Mouse (Mus musculus) ovary, postnatal 14 days (tissue): ENCODE measurements at regions not wholly inside any gene's neighbourhood (a gene's known extent, or its start where the extent isn't known, plus 50 kb on each side); places are given as distances from the start of the nearest gene placed in this dataset.
"Not testable (repeated sequence)": the region's sequence is repeated elsewhere in the genome, so short reads cannot be mapped to it uniquely, and the experiment has no call there.

ENCODE experiments used
- DNase-seq: peaks from one replicate; pipeline ENCODE4 v3.0.0; 2022; ENCODE audit warnings: low spot score

DNA sequence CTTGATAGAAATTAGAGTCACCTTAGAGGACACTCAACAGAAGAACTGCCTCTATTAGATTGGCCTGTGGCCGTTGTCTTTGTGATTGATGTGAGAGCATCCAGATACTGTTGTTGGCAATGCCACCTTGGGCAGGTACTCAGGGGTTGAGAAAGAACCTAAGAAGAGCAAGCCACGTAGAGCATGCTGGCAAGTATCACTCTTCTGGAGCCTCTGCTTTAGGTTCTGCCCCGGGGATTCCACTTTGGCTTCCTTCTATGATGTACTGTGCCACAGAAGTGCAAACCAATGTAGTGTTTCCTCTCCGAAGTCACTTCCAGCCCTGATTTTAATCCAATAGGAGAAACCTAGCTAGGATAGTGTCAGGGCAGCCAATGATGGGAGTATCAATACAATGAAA, 98.3 kb upstream of the Fam84a start:
- DNase-seq: no peak

DNA sequence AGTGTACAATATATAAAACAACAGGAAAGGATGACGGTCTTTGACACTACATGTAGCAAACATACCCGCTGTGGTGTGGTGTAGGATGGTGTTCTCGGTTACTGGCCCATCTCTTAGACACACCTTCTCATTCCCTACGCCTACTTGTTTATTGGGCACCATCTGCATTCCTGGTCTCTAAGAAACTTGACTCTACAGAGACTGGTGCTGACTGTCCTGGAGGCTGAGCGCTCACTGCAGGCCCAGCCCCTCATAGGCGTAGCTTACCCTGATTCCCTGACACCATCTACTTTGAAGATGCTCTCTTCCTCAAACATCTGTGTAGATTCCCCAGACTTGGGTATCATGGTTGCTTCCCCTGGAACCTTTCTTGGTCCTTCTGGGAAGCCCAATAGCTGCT, 90.9 kb upstream of the Fam84a start:
- not testable (repeated sequence) for DNase-seq

DNA sequence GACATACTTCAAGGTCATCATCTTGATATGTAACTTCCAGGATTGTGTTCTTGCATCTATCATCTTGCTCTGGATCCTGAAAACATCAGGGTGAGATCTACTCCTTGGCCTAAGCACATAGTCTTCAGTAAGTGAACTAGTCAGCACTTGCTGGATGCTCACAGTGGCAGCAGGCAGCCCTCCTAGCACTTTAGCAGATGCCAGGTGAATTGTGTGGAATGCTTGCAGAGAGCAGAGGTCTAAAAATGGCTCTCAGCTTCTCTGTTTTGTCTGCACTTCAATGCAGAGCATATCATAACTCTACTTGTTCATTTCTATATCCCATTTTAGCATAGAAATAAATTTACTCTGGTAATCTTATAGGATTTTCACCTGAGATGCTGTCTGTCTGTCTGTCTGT, 85.8 kb upstream of the Fam84a start:
- DNase-seq: no peak

DNA sequence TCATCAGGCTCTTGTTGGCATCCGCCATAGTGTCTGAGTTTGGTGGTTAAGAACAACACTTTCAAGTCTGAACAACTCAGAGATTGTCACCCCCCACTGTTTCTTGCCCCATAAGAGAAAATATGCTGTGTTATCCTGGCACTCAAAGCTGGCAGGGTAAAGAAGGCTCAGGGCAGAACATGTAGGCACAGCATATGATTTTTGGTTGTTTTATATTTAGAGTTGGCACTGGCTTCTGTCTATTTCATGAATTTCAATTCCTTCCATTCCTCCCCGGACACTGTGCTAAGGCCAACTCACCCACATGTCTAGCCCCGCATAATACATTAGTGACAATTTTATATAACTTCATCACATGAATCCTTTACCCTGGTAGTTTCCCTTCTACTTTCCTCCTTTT, 83.5 kb upstream of the Fam84a start:
- DNase-seq: no peak

DNA sequence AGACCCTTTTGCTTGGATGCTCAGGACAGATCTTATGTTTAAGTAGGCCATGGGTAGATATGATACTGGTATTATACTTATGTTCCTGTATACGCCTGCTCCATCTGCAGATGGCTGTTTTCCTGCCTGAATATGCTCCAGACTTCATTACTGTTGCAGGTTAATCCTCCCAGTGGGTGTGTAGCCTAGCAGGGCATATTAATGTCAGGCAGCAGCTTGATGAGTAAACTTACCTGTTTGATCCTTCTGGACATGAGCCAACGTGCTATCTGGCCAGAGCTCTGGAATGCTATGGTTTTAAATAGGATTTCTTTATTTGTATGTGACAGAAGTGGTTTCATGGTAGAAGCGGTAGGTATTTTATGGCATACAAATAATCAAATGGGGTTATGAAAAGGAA, 60.8 kb upstream of the Fam84a start:
- no peak for DNase-seq

DNA sequence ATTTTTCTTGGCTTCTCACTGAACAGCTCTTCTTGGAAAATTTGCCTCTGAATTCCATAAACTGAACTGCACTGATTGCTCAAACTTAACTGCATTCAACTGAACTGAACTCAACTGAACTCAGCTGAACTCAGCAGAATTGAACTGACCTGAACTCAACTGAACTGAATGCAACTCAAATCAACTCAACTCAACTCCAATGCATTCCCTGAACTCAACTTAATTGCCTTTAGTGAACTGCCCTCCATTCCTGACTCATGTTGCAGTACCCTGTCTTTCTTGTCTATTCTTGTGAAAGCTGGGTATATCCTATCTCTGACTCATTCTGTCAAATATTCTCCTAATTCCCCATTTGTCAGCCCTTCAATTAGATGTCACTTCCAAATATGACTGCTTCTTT, 58.0 kb upstream of the Fam84a start:
- DNase-seq: no peak

DNA sequence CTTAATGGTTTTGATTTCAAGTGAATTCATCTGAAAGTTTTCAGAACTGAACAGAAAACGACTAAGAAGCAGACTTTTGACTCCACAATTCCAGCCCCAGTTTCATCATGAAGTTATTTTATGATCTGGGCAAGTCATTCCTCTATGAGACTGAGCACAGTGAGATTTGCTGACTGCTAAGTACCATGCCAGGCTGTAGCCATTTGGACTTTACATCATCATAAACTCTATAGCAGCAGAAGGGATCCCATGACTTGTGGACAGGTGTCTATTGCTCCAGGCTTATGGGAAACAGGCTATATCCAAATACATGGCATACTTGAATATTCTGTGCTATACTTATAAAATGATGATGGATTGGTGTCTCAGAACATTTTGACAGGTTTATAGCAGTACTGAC, 55.4 kb upstream of the Fam84a start:
- DNase-seq: no peak

DNA sequence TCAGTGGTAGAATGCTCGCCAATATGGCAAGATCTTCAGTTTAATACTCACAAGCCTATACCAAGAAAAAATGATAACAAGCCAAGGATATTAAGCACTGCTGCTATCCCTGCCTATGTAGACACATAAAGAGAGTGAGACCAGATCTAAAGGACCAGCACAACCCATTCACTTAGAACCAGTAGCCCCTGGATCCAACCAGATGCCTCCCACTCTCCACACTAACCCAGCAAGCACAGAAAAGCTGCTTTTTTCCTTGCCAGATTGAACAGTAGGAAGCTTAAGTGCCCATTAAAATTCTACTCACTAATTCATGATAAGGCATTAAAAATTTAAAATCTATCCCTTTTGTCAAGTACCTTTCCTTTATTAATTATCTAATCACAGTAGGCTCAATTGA, 52.6 kb upstream of the Fam84a start:
- no peak for DNase-seq
